Mouse (Mus musculus): ENCODE measurements around the gene Gm1113. TPM values are rescaled to one million over a fixed set of nuclear protein-coding genes. Genes with fewer than 3 reads are reported as not detected.

Gene Gm1113
- polyA plus RNA-seq, 1 experiment from 2014 or later = not detected

DNA sequence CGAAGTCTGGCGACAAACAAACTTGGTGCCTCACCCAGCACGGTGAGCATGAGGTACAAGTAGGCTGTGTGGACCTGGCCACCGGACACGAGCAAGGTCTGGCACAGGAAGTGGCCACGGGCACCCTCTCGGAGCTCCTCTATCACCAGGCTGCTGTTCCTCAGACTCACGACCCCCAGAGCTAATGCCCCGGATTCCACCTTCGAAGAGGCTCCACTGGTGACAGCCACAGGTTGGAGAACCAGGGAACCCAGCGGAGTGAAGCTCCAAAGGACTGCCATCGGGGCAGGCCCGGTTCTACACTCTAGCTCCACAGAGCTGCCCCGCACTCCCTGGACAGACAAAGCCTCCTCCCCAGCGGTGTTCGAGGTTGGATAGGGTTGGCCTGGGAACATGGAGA is 1.4 kb downstream of the Gm1113 start:
- WGBS (ENCODE audit: insufficient replicate concordance) = 63% methylated on average over 16 of the region's 16 CpGs
- no peak for ATAC-seq (ENCODE audit: low read depth)
- H3K4me3 ChIP-seq (ENCODE audit: low read depth, low read length) = no peak overlapping the region
- H3K36me3 ChIP-seq (ENCODE audit: control insufficient read depth, insufficient read depth) = no peaks in the 10 kb centered on the region
- no peak overlapping the region for H3K27ac ChIP-seq (ENCODE audit: low read length)
- H3K9me3 ChIP-seq (replicated peaks; ENCODE audit: control insufficient read depth, low read length) = no peaks in the 10 kb centered on the region
- no peaks in the 10 kb centered on the region for H3K27me3 ChIP-seq (ENCODE audit: control insufficient read depth, insufficient read depth, low read depth, low read length)
- H3K9ac ChIP-seq (ENCODE audit: low read depth, low read length) = no peak overlapping the region
- H3K4me1 ChIP-seq (ENCODE audit: control insufficient read depth, low read depth, low read length) = no peaks in the 10 kb centered on the region
- no peak overlapping the region for H3K4me2 ChIP-seq (ENCODE audit: low read depth, low read length)

DNA sequence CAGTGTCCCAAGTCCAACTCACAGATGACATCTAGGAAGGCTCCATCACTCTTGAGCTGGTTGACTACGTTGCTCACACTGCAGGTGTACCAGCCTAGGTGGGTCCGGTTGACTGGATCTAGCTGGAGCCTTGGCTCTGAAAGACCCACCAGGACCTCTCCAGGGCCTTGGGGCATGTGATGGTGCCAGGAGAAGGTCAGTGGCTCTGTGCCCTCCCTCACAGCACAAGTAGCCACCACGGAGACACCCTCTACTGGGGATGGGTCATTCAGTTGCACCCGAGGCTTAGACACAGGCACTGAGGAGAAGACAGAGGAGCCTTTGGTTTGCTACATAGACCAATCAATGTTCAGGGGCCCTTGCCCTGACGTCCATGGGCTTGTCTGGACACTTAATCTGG is 1.9 kb downstream of the Gm1113 start:
- H3K27ac ChIP-seq (ENCODE audit: low read length) = no peak overlapping the region
- no peaks in the 10 kb centered on the region for H3K27me3 ChIP-seq (ENCODE audit: control insufficient read depth, insufficient read depth, low read depth, low read length)
- no peak overlapping the region for H3K9ac ChIP-seq (ENCODE audit: low read depth, low read length)
- no peaks in the 10 kb centered on the region for H3K36me3 ChIP-seq (ENCODE audit: control insufficient read depth, insufficient read depth)
- H3K4me2 ChIP-seq (ENCODE audit: low read depth, low read length) = no peak overlapping the region
- no peaks in the 10 kb centered on the region for H3K9me3 ChIP-seq (replicated peaks; ENCODE audit: control insufficient read depth, low read length)
- no peak for ATAC-seq (ENCODE audit: low read depth)
- H3K4me3 ChIP-seq (ENCODE audit: low read depth, low read length) = no peak overlapping the region
- WGBS (ENCODE audit: insufficient replicate concordance) = 62% methylated on average over 5 of the region's 5 CpGs
- H3K4me1 ChIP-seq (ENCODE audit: control insufficient read depth, low read depth, low read length) = no peaks in the 10 kb centered on the region

DNA sequence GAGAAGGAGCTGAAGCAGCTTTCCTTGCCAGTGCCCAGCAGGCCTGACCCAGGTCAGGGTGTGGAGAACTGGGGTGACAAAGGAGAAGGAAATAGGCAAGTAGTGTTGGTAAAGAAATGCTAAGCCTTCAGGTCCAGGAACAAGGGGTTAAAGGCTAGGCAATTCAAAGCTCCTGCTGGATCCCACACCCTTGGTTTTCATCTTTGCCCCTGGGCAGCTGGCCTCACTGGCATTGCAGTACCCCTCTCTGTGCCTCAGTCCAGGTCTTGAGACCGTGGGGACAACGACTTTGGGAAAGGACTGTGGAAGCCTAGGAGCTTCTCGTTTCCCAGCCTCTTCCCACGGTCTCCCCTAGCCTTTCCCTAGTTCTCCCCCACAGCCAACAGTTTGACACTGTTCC is 4.2 kb downstream of the Gm1113 start:
- H3K4me2 ChIP-seq (ENCODE audit: low read depth, low read length) = no peak overlapping the region
- H3K4me1 ChIP-seq (ENCODE audit: control insufficient read depth, low read depth, low read length) = no peaks in the 10 kb centered on the region
- H3K9ac ChIP-seq (ENCODE audit: low read depth, low read length) = no peak overlapping the region
- H3K27me3 ChIP-seq (ENCODE audit: control insufficient read depth, insufficient read depth, low read depth, low read length) = no peaks in the 10 kb centered on the region
- no peak overlapping the region for H3K27ac ChIP-seq (ENCODE audit: low read length)
- WGBS (ENCODE audit: insufficient replicate concordance) = 51% methylated on average over 4 of the region's 4 CpGs
- H3K36me3 ChIP-seq (ENCODE audit: control insufficient read depth, insufficient read depth) = no peaks in the 10 kb centered on the region
- no peak for ATAC-seq (ENCODE audit: low read depth)
- H3K4me3 ChIP-seq (ENCODE audit: low read depth, low read length) = no peak overlapping the region
- H3K9me3 ChIP-seq (replicated peaks; ENCODE audit: control insufficient read depth, low read length) = no peaks in the 10 kb centered on the region

DNA sequence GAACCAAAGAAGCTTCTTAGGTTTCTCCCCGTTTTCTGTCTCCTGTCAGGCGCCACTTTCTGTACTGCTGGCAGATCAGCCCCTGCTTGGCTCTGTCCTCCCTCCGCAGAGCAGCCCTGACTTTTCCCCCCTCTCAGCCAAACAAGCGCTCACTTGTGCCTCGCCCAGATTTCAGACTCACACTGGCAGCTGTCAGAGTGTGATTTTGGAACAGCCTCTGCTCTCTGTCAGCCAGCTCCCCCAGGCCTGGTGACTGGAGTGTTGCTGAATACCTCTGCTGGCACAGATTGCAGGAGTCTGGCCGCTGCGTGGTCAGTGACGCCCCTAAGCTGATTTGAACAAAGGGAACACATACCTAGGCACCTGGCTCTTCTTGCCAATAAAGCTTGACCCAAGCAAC is 9.8 kb downstream of the Gm1113 start:
- Histone ChIP-seq H3K4me2 (ENCODE audit: low read depth, low read length) (no peak overlapping the region), H3K4me3 (ENCODE audit: low read depth, low read length) (no peak overlapping the region), H3K4me1 (ENCODE audit: control insufficient read depth, low read depth, low read length) (no peaks in the 10 kb centered on the region), H3K9ac (ENCODE audit: low read depth, low read length) (no peak overlapping the region), H3K27ac (ENCODE audit: low read length) (no peak overlapping the region), H3K9me3 (replicated peaks; ENCODE audit: control insufficient read depth, low read length) (no peaks in the 10 kb centered on the region), H3K27me3 (ENCODE audit: control insufficient read depth, insufficient read depth, low read depth, low read length) (no peaks in the 10 kb centered on the region), H3K36me3 (ENCODE audit: control insufficient read depth, insufficient read depth) (no peaks in the 10 kb centered on the region)
- 61% methylated on average over 8 of the region's 8 CpGs for WGBS (ENCODE audit: insufficient replicate concordance)
- ATAC-seq (ENCODE audit: low read depth) = no peak

DNA sequence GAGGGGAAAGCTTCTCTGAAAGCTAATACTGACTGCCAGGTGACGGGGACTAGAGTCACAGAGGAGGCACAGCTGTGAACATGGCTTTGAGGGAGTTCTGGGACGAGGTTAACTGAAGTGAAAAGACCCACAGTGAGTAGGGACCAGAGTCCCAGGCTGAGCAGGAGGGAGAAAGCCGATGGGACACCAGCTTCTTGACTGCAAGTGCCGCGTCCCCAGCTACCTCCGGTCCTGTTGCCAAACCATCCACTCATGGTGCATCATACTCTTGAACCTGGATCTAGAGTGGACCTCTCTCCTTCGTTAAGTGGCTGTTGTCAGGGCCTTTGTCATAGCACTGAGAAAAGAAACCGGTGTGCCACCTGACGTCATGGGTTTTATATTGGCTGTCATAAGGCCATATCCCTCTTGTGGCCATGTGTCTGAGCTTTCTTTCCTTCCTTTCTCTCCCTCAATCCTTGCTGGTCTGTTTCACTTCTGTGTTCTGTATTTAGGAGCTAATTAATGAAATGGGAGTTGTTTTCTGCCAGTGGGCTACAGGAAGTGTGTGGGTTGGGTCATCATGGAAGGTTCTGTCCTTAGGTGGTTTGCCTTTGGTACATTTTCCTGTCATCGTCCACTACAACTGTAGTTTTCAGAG is 15.6 kb downstream of the Gm1113 start:
- Histone ChIP-seq H3K9me3 (replicated peaks; ENCODE audit: control insufficient read depth, low read length) (no peaks in the 10 kb centered on the region), H3K27me3 (ENCODE audit: control insufficient read depth, insufficient read depth, low read depth, low read length) (no peaks in the 10 kb centered on the region), H3K4me1 (ENCODE audit: control insufficient read depth, low read depth, low read length) (no peaks in the 10 kb centered on the region), H3K36me3 (ENCODE audit: control insufficient read depth, insufficient read depth) (no peaks in the 10 kb centered on the region), H3K4me2 (ENCODE audit: low read depth, low read length) (no peak overlapping the region), H3K27ac (ENCODE audit: low read length) (no peak overlapping the region), H3K4me3 (ENCODE audit: low read depth, low read length) (no peak overlapping the region), H3K9ac (ENCODE audit: low read depth, low read length) (no peak overlapping the region)
- no peak for ATAC-seq (ENCODE audit: low read depth)
- WGBS (ENCODE audit: insufficient replicate concordance) = 69% methylated on average over 10 of the region's 10 CpGs

DNA sequence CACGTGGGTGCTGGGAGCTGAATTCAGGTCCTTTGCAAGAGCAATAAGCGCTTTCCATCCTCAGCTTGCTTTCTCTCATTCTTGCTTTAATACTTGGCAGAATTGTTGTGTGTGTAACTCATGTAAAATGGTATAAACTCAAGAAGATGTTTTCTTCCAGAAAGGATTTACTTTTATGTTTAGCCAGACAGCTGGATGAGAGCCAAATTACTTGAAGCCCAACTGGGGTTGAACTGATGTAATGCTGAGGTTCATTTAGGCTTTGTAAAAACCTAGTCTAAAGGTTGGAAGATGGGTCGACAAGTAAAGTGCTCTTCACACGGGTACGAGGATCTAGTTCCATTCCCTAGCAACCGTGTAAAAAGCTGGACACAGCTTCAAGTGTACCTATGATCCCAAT is 18.1 kb downstream of the Gm1113 start:
- no peaks in the 10 kb centered on the region for H3K4me1 ChIP-seq (ENCODE audit: control insufficient read depth, low read depth, low read length)
- no peaks in the 10 kb centered on the region for H3K36me3 ChIP-seq (ENCODE audit: control insufficient read depth, insufficient read depth)
- H3K9ac ChIP-seq (ENCODE audit: low read depth, low read length) = no peak overlapping the region
- no peak overlapping the region for H3K27ac ChIP-seq (ENCODE audit: low read length)
- H3K9me3 ChIP-seq (replicated peaks; ENCODE audit: control insufficient read depth, low read length) = no peaks in the 10 kb centered on the region
- WGBS (ENCODE audit: insufficient replicate concordance) = 66% methylated on average over 6 of the region's 6 CpGs
- H3K4me3 ChIP-seq (ENCODE audit: low read depth, low read length) = no peak overlapping the region
- ATAC-seq (ENCODE audit: low read depth) = no peak
- H3K27me3 ChIP-seq (ENCODE audit: control insufficient read depth, insufficient read depth, low read depth, low read length) = no peaks in the 10 kb centered on the region
- H3K4me2 ChIP-seq (ENCODE audit: low read depth, low read length) = no peak overlapping the region

DNA sequence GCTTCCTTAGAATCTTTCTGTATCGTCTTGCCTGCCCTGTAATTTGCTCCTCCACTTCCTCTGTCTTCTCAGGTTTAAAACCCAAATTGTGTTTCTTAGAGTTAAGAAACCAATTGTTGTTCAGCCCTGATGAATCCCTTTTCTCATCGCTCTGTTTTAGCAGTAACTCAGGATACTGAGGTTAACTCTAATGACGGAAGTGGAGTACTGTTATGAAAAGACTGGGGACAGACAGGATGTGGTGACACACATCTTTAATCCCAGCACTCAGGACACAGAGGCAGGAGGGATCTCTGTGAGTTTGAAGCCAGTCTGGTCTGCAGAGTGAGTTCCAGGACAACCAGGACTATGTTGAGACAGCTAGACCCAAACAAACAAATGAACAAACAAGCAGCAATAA is 22.6 kb downstream of the Gm1113 start:
- Histone ChIP-seq H3K27me3 (ENCODE audit: control insufficient read depth, insufficient read depth, low read depth, low read length) (no peaks in the 10 kb centered on the region), H3K4me3 (ENCODE audit: low read depth, low read length) (no peak overlapping the region), H3K9me3 (replicated peaks; ENCODE audit: control insufficient read depth, low read length) (no peaks in the 10 kb centered on the region), H3K4me1 (ENCODE audit: control insufficient read depth, low read depth, low read length) (no peaks in the 10 kb centered on the region), H3K36me3 (ENCODE audit: control insufficient read depth, insufficient read depth) (no peaks in the 10 kb centered on the region), H3K27ac (ENCODE audit: low read length) (no peak overlapping the region), H3K9ac (ENCODE audit: low read depth, low read length) (no peak overlapping the region), H3K4me2 (ENCODE audit: low read depth, low read length) (no peak overlapping the region)
- ATAC-seq (ENCODE audit: low read depth) = no peak
- 19% methylated on average over 3 of the region's 3 CpGs for WGBS (ENCODE audit: insufficient replicate concordance)

DNA sequence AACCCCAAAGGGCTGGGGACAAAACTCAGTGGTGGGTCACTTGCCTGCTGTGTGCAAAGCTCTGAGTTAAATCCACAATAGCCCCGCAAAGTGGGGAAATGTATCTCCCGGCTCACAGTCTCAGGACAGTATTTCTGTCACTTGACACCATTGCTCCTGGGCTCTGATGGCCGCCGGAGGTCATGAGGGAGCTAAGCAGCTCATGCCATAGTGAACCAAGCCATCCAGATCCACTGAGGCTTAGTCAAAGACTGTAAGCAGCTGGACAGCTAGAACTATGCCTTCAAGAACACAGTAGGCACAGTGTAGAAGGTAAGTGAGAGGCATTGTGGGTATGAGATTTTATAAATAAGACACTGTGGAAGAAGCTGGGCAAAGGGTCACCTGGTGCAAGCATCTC is 23.1 kb downstream of the Gm1113 start:
- Histone ChIP-seq H3K9me3 (replicated peaks; ENCODE audit: control insufficient read depth, low read length) (no peaks in the 10 kb centered on the region), H3K4me3 (ENCODE audit: low read depth, low read length) (no peak overlapping the region), H3K36me3 (ENCODE audit: control insufficient read depth, insufficient read depth) (no peaks in the 10 kb centered on the region), H3K27me3 (ENCODE audit: control insufficient read depth, insufficient read depth, low read depth, low read length) (no peaks in the 10 kb centered on the region), H3K27ac (ENCODE audit: low read length) (no peak overlapping the region), H3K4me2 (ENCODE audit: low read depth, low read length) (no peak overlapping the region), H3K9ac (ENCODE audit: low read depth, low read length) (no peak overlapping the region), H3K4me1 (ENCODE audit: control insufficient read depth, low read depth, low read length) (no peaks in the 10 kb centered on the region)
- ATAC-seq (ENCODE audit: low read depth) = no peak
- WGBS (ENCODE audit: insufficient replicate concordance) = 51% methylated on average over 4 of the region's 4 CpGs

DNA sequence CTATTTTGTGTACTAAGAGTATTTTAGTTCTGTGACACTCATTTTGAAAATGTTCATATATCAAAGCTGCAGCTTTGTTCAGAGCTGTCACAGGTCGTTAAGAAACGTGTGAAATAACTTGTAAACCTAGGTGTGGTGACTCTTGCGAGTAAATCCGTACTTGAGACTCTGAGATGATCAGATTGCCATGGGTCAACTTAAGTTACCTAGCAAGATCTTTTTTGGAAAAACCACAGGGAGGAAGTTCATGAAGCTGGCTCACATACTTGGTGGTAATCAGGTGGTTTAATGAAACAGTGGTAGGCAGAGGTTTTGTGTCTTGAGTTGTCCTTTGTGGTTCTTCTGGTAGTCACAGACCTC is 24.4 kb downstream of the Gm1113 start:
- Histone ChIP-seq H3K27me3 (ENCODE audit: control insufficient read depth, insufficient read depth, low read depth, low read length) (no peaks in the 10 kb centered on the region), H3K4me1 (ENCODE audit: control insufficient read depth, low read depth, low read length) (no peaks in the 10 kb centered on the region), H3K9ac (ENCODE audit: low read depth, low read length) (no peak overlapping the region), H3K4me2 (ENCODE audit: low read depth, low read length) (no peak overlapping the region), H3K9me3 (replicated peaks; ENCODE audit: control insufficient read depth, low read length) (no peaks in the 10 kb centered on the region), H3K4me3 (ENCODE audit: low read depth, low read length) (no peak overlapping the region), H3K36me3 (ENCODE audit: control insufficient read depth, insufficient read depth) (no peaks in the 10 kb centered on the region), H3K27ac (ENCODE audit: low read length) (no peak overlapping the region)
- WGBS (ENCODE audit: insufficient replicate concordance) = 55% methylated on average over 4 of the region's 4 CpGs
- no peak for ATAC-seq (ENCODE audit: low read depth)

Measured in liver, embryonic 16.5 days (tissue).